8 mouse cellular contexts compared by ENCODE assay signal in the genomic region with DNA sequence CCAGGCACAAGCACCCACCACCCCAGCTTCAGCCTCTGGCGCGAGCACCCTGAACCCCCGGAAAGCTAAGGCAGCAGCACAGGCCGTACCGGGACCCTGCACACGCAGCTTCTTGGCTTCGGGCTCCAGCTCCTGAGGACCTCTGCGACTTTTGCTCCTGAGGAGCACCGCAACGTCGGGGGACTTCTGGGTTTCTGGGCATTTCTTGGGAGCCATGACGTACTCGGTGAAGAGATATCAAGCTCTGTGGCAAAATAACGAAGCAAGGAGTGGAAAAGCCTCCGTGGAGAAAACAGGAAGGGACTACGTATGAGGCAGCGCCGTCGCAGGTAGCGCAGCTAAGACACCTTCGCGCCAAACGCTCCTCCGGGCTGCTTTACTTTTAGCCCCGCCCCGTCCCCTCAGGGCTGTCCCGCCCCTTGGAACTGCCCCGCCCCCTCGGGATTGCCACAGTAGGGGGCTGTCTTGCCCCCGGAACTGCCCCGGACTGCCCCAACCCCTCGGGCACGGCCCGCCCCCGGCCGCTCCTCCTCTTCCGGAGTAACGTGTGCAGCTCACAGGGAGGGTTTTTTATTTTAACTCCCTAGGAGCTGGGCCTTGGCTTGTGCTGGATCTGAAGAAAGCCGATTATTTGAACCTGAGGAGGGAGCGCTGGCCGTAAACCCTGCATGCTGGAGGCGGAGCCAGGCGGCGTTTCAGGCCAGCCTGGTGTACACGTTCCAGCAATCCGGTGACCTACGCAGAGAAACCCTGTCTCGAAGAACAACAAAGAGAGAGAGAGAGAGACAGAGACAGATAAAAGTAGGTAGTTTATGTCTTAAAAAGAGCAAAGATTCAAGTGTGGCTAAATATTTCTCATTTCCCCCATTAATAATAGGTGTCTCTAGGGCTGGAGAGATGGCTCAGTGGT. TPM values are rescaled to one million over a fixed set of nuclear protein-coding genes. Genes with fewer than 3 reads are reported as not detected.
DNase-seq lines count a peak whose midpoint lies in the region; ATAC-seq and TF ChIP-seq lines count a peak whose summit lies in the region.

A gene (minus strand): TSS at position 382 of the 910 bp plus-strand sequence.

- TF ChIP-seq RAD21 in CH12.LX (IDR thresholded peaks at IDR 0.05; ENCODE audit: low read depth, low read length), result no peak; the same call in 1 of the 2 replicates

- in situ Hi-C loops in CH12.LX (cut with MboI; ENCODE audit: low pct_ligation_motif_present, low pct_unique_long_range_greater_than_20kb, low sequenced_read_pairs), result no loop called here

- H3K4me1 ChIP-seq in CH12.LX (ENCODE audit: control insufficient read depth in 1 of 2, insufficient read depth in 2 of 2), result peaks cover 0 to 7% of the 10 kb centered on the region in 2 experiments; a peak in 2 of 4 replicates
- H3K4me1 ChIP-seq in forebrain, embryonic 11.5 days (replicated peaks; ENCODE audit: control insufficient read depth, insufficient read depth, low read length), result 0 out of 2 replicates have a peak, but pooled peaks cover 1% of the 10 kb centered on the region
- peaks cover 5% of the 10 kb centered on the region for H3K4me1 ChIP-seq in heart, embryonic 16.5 days (ENCODE audit: control insufficient read depth, insufficient read depth, low read length)
- H3K4me1 ChIP-seq in liver, embryonic 15.5 days (replicated peaks), result peaks cover 23% of the 10 kb centered on the region
- H3K4me1 ChIP-seq in neural tube, embryonic 12.5 days, result no peaks in the 10 kb centered on the region

- DNase-seq in CH12.LX (ENCODE audit: extremely low read depth), result peak; percentile 97
- DNase-seq in c-Kit-positive CD71-positive TER-119-negative erythroid progenitor cells, embryonic 14.5 days (ENCODE audit: low read depth), result peak; percentile 90
- peak; percentile 99 for DNase-seq in forebrain, embryonic 11.5 days (ENCODE audit: low spot score)
- peak; percentile 94 to 98 for DNase-seq in kidney, postnatal 36 days
- DNase-seq in telencephalon, adult 2 months (ENCODE audit: low read depth, low spot score), result peak; percentile 93

- peaks cover 15 to 24% of the 10 kb centered on the region in 2 experiments for H3K36me3 ChIP-seq in CH12.LX (replicated peaks in 1 of 2; ENCODE audit: control insufficient read depth in 1 of 2, insufficient read depth in 1 of 2, low read length in 1 of 2)
- no peaks in the 10 kb centered on the region; the same call in 1 of the 2 replicates for H3K36me3 ChIP-seq in forebrain, embryonic 11.5 days (ENCODE audit: control insufficient read depth, insufficient read depth, low read length)
- no peaks in the 10 kb centered on the region for H3K36me3 ChIP-seq in heart, embryonic 16.5 days (ENCODE audit: control insufficient read depth, insufficient read depth)
- no peaks in the 10 kb centered on the region for H3K36me3 ChIP-seq in liver, embryonic 15.5 days (replicated peaks)
- H3K36me3 ChIP-seq in neural tube, embryonic 12.5 days, result peaks cover 6% of the 10 kb centered on the region; the same call in 1 of the 2 replicates

- ATAC-seq in forebrain, embryonic 11.5 days (replicated peaks; ENCODE audit: low FRiP score), result peak; percentile 98
- peak; percentile 99 for ATAC-seq in heart, embryonic 16.5 days (replicated peaks; ENCODE audit: extremely low read depth, insufficient read depth, low FRiP score)
- peak; percentile 98 for ATAC-seq in liver, embryonic 15.5 days (ENCODE audit: insufficient read depth)
- ATAC-seq in neural tube, embryonic 12.5 days (ENCODE audit: low FRiP score, low read depth), result peak; percentile 97

- peak; percentile 89 for TF ChIP-seq POLR2A in CH12.LX (IDR thresholded peaks at IDR 0.05; ENCODE audit: low read depth, low read length)

- peak within 1 kb of the TSS; percentile 84 for H3K9ac ChIP-seq in CH12.LX (ENCODE audit: insufficient read depth, low read depth)
- H3K9ac ChIP-seq in forebrain, embryonic 11.5 days (ENCODE audit: low read length), result peak within 1 kb of the TSS; percentile 73
- H3K9ac ChIP-seq in heart, embryonic 16.5 days (ENCODE audit: low read length), result peak within 1 kb of the TSS; percentile 81
- peak within 1 kb of the TSS; percentile 72 for H3K9ac ChIP-seq in liver, embryonic 15.5 days
- H3K9ac ChIP-seq in neural tube, embryonic 12.5 days, result peak within 1 kb of the TSS; percentile 33

- TF ChIP-seq CTCF in CH12.LX (conservative IDR thresholded peaks at IDR 0.05 in 1 of 2, IDR thresholded peaks at IDR 0.05 in 1 of 2; ENCODE audit: low read depth in 2 of 2, low read length in 2 of 2), result no peak

- H3K27me3 ChIP-seq in CH12.LX (replicated peaks), result no peaks in the 10 kb centered on the region
- no peaks in the 10 kb centered on the region for H3K27me3 ChIP-seq in forebrain, embryonic 11.5 days (ENCODE audit: control insufficient read depth, insufficient read depth, low read length)
- H3K27me3 ChIP-seq in heart, embryonic 16.5 days (ENCODE audit: control insufficient read depth, insufficient read depth, low read length), result no peaks in the 10 kb centered on the region
- no peaks in the 10 kb centered on the region for H3K27me3 ChIP-seq in liver, embryonic 15.5 days
- no peaks in the 10 kb centered on the region for H3K27me3 ChIP-seq in neural tube, embryonic 12.5 days (replicated peaks)

- peak within 1 kb of the TSS; percentile 89 for H3K27ac ChIP-seq in CH12.LX (ENCODE audit: insufficient read depth, low read depth)
- H3K27ac ChIP-seq in forebrain, embryonic 11.5 days (ENCODE audit: low read depth, low read length), result peak within 1 kb of the TSS; percentile 85
- H3K27ac ChIP-seq in heart, embryonic 16.5 days (ENCODE audit: low read length), result peak within 1 kb of the TSS; percentile 95
- peak within 1 kb of the TSS; percentile 96 for H3K27ac ChIP-seq in liver, embryonic 15.5 days (replicated peaks)
- peak within 1 kb of the TSS; percentile 72 for H3K27ac ChIP-seq in neural tube, embryonic 12.5 days

- H3K9me3 ChIP-seq in CH12.LX (replicated peaks; ENCODE audit: low read length), result no peaks in the 10 kb centered on the region
- no peaks in the 10 kb centered on the region for H3K9me3 ChIP-seq in forebrain, embryonic 11.5 days (ENCODE audit: control insufficient read depth, low read length)
- H3K9me3 ChIP-seq in heart, embryonic 16.5 days (replicated peaks; ENCODE audit: control insufficient read depth, low read length), result no peaks in the 10 kb centered on the region
- no peaks in the 10 kb centered on the region for H3K9me3 ChIP-seq in liver, embryonic 15.5 days (replicated peaks)
- H3K9me3 ChIP-seq in neural tube, embryonic 12.5 days, result no peaks in the 10 kb centered on the region

- TF ChIP-seq EP300 in CH12.LX (IDR thresholded peaks at IDR 0.05; ENCODE audit: low read length), result no peak

- no peaks in the 10 kb centered on the region; the same call in 1 of the 2 replicates for H3K79me2 ChIP-seq in CH12.LX (replicated peaks; ENCODE audit: control insufficient read depth, extremely low read depth, insufficient read depth, poor library complexity, severe bottlenecking)

- peak within 1 kb of the TSS; percentile 74 to 94 (median 85) for H3K4me3 ChIP-seq in CH12.LX (replicated peaks in 1 of 3; ENCODE audit: low read depth in 2 of 3, low read length in 2 of 3, poor library complexity in 1 of 3)
- H3K4me3 ChIP-seq in forebrain, embryonic 11.5 days (ENCODE audit: low read depth, low read length), result peak within 1 kb of the TSS; percentile 51
- H3K4me3 ChIP-seq in heart, embryonic 16.5 days (ENCODE audit: low read length), result peak within 1 kb of the TSS; percentile 72
- H3K4me3 ChIP-seq in liver, embryonic 15.5 days (replicated peaks), result peak within 1 kb of the TSS; percentile 70
- peak within 1 kb of the TSS; percentile 47 for H3K4me3 ChIP-seq in neural tube, embryonic 12.5 days

- peak within 1 kb of the TSS; percentile 77 for H3K4me2 ChIP-seq in CH12.LX (ENCODE audit: insufficient read depth, low read depth, poor library complexity, severe bottlenecking)
- peak within 1 kb of the TSS; percentile 77 for H3K4me2 ChIP-seq in forebrain, embryonic 11.5 days (ENCODE audit: low read depth, low read length, severe bottlenecking)
- H3K4me2 ChIP-seq in heart, embryonic 16.5 days (ENCODE audit: low read depth, low read length), result peak within 1 kb of the TSS; percentile 90
- peak within 1 kb of the TSS; percentile 97 for H3K4me2 ChIP-seq in liver, embryonic 15.5 days
- peak within 1 kb of the TSS; percentile 79 for H3K4me2 ChIP-seq in neural tube, embryonic 12.5 days (replicated peaks)

- WGBS in forebrain, embryonic 11.5 days, result under 1% methylated on average over 48 of the region's 48 CpGs
- WGBS in heart, embryonic 16.5 days, result under 1% methylated on average over 48 of the region's 48 CpGs
- WGBS in liver, embryonic 15.5 days (ENCODE audit: insufficient replicate concordance), result under 1% methylated on average over 48 of the region's 48 CpGs
- under 1% methylated on average over 48 of the region's 48 CpGs for WGBS in neural tube, embryonic 12.5 days

- dilution Hi-C loops in CH12.LX (cut with MboI; ENCODE audit: extremely low pct_ligation_motif_present, extremely low pct_unique_long_range_greater_than_20kb, low sequenced_read_pairs), result no loop called here

TF ChIP-seq in CH12.LX, 34 proteins besides CTCF, POLR2A, EP300 and RAD21 (continues in another document):
- no peak for TF ChIP-seq MAFK (IDR thresholded peaks at IDR 0.05; ENCODE audit: insufficient replicate concordance, low read length)
- TF ChIP-seq TBP (conservative IDR thresholded peaks at IDR 0.05; ENCODE audit: low read depth, low read length), result peak; percentile 61
- no peak for TF ChIP-seq ZC3H11A (IDR thresholded peaks at IDR 0.05; ENCODE audit: low read depth, low read length)
- peak; percentile 53; the same call in 1 of the 2 replicates for TF ChIP-seq TCF12 (IDR thresholded peaks at IDR 0.05; ENCODE audit: low read depth, low read length)
- TF ChIP-seq MXI1 (IDR thresholded peaks at IDR 0.05; ENCODE audit: low read depth, low read length), result peak; percentile 52
- peak; percentile 41 for TF ChIP-seq MAX (IDR thresholded peaks at IDR 0.05; ENCODE audit: low read length)
- peak; percentile 37; the same call in 1 of the 2 replicates for TF ChIP-seq BHLHE40 (IDR thresholded peaks at IDR 0.05; ENCODE audit: low read depth, low read length)
- TF ChIP-seq USF2 (conservative IDR thresholded peaks at IDR 0.05; ENCODE audit: low read depth, low read length), result no peak
- peak; percentile 80 for TF ChIP-seq ELF1 (IDR thresholded peaks at IDR 0.05; ENCODE audit: low read depth, low read length)
- TF ChIP-seq RCOR1 (conservative IDR thresholded peaks at IDR 0.05; ENCODE audit: low read depth, low read length), result no peak
- no peak for TF ChIP-seq PAX5 (IDR thresholded peaks at IDR 0.05; ENCODE audit: low read length)

RNA-seq across cellular contexts. Expression of the gene that starts here (rescaled TPM):
- 11.0 and 13.9 TPM in 2 replicates for total RNA-seq in CH12.LX (2012; rRNA removed)
- 20.2 and 23.4 TPM in 2 replicates for total RNA-seq in CH12.LX (2014; rRNA removed)
- 14.1 and 15.2 TPM in 2 replicates for polyA plus RNA-seq in CH12.LX (2012; ENCODE audit: insufficient read length, low read depth)
- 9.9 and 10.8 TPM in 2 replicates for polyA plus RNA-seq in forebrain, embryonic 11.5 days (2014; fragmentation: Nextera tagmentation; extraction: Ambion mirVana)
- 11.5 and 11.7 TPM in 2 replicates for polyA plus RNA-seq in heart, embryonic 16.5 days (2015; fragmentation: Nextera tagmentation; extraction: Ambion mirVana)
- 5.8 and 6.1 TPM in 2 replicates for polyA plus RNA-seq in liver, embryonic 15.5 days (2015; fragmentation: Nextera tagmentation; extraction: Ambion mirVana)
- 7.5 and 9.3 TPM in 2 replicates for polyA plus RNA-seq in neural tube, embryonic 12.5 days (2016; fragmentation: Nextera tagmentation; extraction: Ambion mirVana)

Comparison
In these comparisons a context has a peak if more than half of its experiments do, and no peak if none do; other contexts are left out.
1. Peak in every context shown above with its lines: DNase-seq, ATAC-seq, H3K4me3 ChIP-seq and H3K27ac ChIP-seq.
2. H3K9ac ChIP-seq: peak in every context shown above with its lines; median percentile 84 in CH12.LX; 81 in heart, embryonic 16.5 days; 73 in forebrain, embryonic 11.5 days; 72 in liver, embryonic 15.5 days; 33 in neural tube, embryonic 12.5 days.